Mouse (Mus musculus) ES-E14 (cell line): ENCODE data around the gene She.

Source experiments
- CHD2 ChIP-seq: IDR thresholded peaks from 2 replicates; pipeline ENCODE4 v1.6.1; 2014; ENCODE audit warnings: mild to moderate bottlenecking, low read depth, low read length, inconsistent platforms
- HCFC1 ChIP-seq: IDR thresholded peaks from 2 replicates; pipeline ENCODE4 v1.6.1; 2012; ENCODE audit warnings: low read length, inconsistent platforms, borderline replicate concordance; ENCODE audit not compliant: insufficient read depth
- MAFK ChIP-seq: IDR thresholded peaks from 2 replicates; pipeline ENCODE4 v1.6.1; 2014; ENCODE audit warnings: mild to moderate bottlenecking, low read depth, low read length, inconsistent platforms; ENCODE audit not compliant: insufficient read depth
- ZC3H11A ChIP-seq: IDR thresholded peaks from 2 replicates; pipeline ENCODE4 v1.6.1; 2012; ENCODE audit warnings: low read depth, mild to moderate bottlenecking, inconsistent platforms, low read length, borderline replicate concordance
- ZNF384 ChIP-seq: IDR thresholded peaks from 2 replicates; pipeline ENCODE4 v1.6.1; 2012; ENCODE audit warnings: low read depth, low read length, inconsistent platforms

GRCm38 (mm10) chr3:89784991-89785753 is 46.0 kb upstream of the She start:
- TF ChIP-seq HCFC1 (no peak), ZC3H11A (0 out of 2 replicates have a peak, but pooled peaks have one; percentile 42), MAFK (no peak), CHD2 (no peak), ZNF384 (no peak)
